Mouse (Mus musculus) right cerebral cortex, postnatal 25 days (tissue): ENCODE data around the gene Gm10974.

Experiments used
- DNase-seq: peaks from one replicate; pipeline ENCODE4 v3.0.0; 2022

The Gm10974 gene

DNA sequence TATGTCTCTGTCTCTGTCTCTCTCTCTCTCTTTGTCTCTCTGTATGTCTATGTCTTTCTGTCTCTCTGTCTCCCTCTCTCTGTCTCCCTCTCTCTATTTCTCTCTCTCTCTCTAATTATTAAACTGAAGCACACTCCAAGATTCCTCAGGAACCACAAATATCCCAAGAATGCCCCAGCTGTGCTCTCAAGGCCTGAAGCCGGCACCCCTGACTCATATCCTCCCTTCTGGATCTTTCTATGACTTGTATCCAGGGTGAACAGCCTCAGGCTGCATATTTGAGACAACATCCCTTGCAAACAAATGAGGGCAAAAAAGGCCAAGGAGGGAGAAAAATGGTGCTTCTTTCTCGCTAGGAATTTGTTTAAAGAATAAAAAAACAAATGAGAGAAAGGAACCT lies at the start of gene Gm10974:
Gene Gm10974, plus strand, starts transcription at position 2 of the 400 bp plus-strand sequence.
- DNase-seq, result no peak

- DNase-seq, result no peak
Measured at GRCm38 (mm10) chr7:66318147-66318546, 47.6 kb upstream of the Gm10974 start.

- no peak for DNase-seq
Measured at GRCm38 (mm10) chr7:66320996-66321395, 44.7 kb upstream of the Gm10974 start.

DNA sequence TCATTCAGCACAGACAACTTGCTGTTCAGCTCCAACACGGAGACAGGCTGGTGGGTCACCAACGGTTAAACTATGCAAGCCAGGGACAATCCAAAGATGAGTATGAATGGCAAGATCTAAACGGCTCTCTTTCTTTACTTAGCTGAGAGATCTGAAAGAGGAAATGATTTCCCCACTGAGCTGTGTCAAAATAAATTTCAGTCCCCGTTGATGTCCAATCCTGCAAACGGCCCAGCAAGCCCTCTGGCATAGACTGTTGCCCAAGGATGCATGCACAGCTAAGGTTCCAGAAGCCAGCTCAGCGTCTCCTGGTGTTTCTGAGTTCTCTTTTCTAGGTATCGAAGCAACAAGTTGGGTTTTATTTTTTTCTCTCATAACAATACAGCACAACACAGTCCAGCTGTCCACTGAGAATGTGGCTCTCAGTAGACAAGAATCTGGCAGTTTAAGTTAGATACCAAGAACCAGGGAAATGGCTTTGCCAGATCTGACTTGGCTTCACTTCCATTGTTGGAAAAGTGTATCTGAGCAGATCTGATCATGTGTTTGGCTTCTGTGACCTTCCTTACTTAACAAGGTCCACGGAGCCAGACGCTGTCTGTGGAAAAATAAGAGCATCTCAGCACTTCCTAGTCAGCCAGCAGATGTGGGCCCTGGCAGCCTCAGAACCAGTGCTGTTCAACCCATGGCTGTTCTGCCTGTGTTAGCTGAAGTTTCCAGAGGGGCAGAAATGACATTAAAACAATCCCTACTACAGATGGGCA lies 42.3 kb upstream of the Gm10974 start:
- no peak for DNase-seq

- DNase-seq, result no peak
Measured at GRCm38 (mm10) chr7:66325419-66326053, 40.2 kb upstream of the Gm10974 start.

GRCm38 (mm10) chr7:66327516-66327915 lies 38.2 kb upstream of the Gm10974 start:
- DNase-seq, result no peak

GRCm38 (mm10) chr7:66330610-66331009 lies 35.1 kb upstream of the Gm10974 start:
- no peak for DNase-seq

DNA sequence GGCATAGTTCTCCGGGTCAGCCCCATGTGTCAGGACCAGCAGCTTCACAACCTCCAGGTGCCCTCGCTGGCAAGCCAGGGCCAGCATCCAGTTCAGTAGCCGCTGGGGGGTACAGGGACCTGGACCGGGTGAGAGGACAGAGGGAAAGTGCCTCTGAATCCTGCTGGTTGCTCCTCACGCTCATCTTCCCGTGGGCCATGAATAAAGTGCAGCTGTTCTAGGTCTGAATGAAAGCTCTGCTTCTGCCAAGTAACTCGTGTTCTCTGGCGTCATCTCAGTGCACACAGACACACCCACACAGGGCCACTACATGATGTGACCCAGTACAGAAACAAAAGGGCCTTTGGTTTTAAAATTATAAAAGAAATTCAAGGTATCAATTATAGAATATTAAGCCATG lies 33.4 kb upstream of the Gm10974 start:
- no peak for DNase-seq

DNA sequence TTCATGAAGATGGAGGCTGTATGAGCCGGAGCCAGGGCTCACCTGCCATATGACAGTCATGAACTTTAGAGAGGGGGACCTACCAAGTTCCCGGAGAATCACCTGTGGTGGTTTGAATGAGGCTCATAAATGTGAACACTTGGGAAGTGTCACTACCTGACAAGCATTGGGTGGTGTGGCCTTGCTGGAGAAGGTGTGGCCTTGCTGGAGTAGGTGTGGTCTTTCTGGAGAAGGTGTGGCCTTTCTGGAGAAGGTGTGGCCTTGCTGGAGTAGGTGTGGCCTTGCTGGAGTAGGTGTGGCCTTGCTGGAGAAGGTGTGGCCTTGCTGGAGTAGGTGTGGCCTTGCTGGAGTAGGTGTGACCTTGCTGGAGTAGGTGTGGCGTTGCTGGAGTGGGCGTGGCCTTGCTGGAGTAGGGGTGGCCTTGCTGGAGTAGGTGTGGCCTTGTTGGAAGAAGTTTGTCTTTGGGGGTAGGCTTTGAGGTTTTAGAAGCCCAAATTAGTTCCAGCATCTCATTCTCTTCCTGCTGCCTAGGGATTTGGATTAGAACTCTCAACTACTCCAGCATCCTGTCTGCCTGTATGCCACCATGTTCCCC lies 31.7 kb upstream of the Gm10974 start:
- no peak for DNase-seq

- DNase-seq, result no peak
Measured at GRCm38 (mm10) chr7:66336955-66337354, 28.8 kb upstream of the Gm10974 start.

- DNase-seq, result no peak
Measured at GRCm38 (mm10) chr7:66339625-66340024, 26.1 kb upstream of the Gm10974 start.

- DNase-seq, result no peak
Measured at GRCm38 (mm10) chr7:66340044-66340443, 25.7 kb upstream of the Gm10974 start.

GRCm38 (mm10) chr7:66342323-66342722 lies 23.4 kb upstream of the Gm10974 start:
- DNase-seq, result no peak

GRCm38 (mm10) chr7:66342831-66343230 lies 22.9 kb upstream of the Gm10974 start:
- no peak for DNase-seq

GRCm38 (mm10) chr7:66343307-66343706 lies 22.4 kb upstream of the Gm10974 start:
- DNase-seq, result no peak

- no peak for DNase-seq
Measured at GRCm38 (mm10) chr7:66346959-66347663, 18.6 kb upstream of the Gm10974 start.

- no peak for DNase-seq
Measured at GRCm38 (mm10) chr7:66348588-66348987, 17.1 kb upstream of the Gm10974 start.

DNA sequence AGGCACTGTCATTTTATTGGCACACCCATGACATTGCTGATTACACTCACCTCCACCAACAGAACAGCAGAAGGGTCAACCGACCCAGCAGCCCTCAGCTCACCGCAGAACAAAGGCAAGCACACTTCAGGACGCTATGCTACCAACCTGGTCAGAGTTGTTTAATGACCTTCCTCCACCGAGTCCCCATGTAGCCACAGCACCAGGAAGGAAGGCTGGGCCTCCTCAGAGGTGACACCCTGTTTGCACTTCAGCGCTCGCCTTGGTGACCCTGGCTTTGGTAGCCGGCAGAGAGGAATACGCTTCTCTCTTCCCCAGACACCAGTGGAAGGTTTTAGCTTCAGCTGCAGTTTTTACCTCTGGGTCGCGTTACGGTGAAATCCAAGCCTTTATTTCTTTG lies 16.0 kb upstream of the Gm10974 start:
- no peak for DNase-seq

- no peak for DNase-seq
Measured at GRCm38 (mm10) chr7:66351074-66351473, 14.6 kb upstream of the Gm10974 start.

DNA sequence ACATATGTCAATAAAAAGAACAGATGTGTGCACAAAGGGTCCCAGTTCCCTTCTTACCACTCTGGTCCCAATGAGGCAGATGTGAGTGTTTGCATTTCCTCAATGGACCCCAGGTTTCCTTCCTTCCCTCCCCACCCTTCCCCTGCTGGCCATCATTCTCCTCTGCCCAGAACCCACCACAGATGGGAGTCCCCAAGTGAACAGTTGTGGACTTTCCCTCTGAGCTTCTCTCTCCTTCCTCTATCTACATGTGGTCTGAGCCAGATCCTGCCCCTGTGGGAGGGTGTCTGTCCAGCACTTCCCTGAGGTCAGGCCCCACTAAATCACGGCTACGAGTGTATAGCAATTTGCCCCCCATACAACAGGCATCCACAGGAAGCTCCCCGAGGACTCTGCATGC lies 10.8 kb upstream of the Gm10974 start:
- no peak for DNase-seq

GRCm38 (mm10) chr7:66355791-66356522 lies 9.7 kb upstream of the Gm10974 start:
- no peak for DNase-seq

DNA sequence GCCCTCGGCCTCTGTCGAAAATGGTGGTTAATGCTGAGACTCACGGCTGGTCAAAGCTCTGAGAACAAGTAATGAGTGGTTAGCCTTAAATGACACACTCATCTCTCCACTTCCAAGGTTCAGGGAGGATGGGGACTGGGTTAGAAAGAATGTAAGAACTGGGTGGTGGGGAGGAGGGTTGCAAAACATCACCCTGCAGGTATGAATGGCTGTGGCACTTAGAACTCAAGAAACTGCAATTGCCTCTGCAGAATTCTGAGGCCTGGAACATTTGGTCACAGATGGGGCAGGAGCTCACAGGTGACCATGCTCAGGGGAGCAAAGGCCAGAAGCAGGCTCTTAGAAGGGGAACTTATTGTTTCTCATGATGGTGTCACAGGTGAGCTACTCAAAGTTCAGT lies 7.2 kb upstream of the Gm10974 start:
- DNase-seq, result no peak

DNA sequence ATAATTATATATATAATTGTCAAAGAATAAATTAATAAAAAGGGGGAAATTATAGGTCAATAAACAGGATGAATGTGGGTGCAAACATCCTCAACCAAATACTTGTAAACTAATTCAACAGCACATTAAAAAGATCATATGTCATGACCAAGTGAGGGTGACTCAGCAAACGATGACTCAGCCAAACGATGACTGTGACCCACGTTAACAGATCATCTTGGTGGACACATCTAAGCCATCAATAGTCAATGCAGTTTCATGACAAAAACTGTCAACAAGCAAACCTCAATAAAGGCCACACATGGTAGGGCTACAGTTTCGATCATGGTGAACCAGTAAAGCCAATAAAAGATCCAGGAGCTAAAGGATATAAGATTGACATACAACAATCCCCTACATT lies 6.7 kb upstream of the Gm10974 start:
- DNase-seq, result no peak
